Mouse (Mus musculus) liver (tissue): ENCODE results near the gene Fbxo30.
A peak's percentile ranks its signal among the peaks of the same experiment; 100 is the strongest.

Experiments used
- DNase-seq: peaks from one replicate; pipeline ENCODE4 v3.0.0-alpha.2; 2020; ENCODE audit warnings: mixed read lengths

The Fbxo30 gene

DNA sequence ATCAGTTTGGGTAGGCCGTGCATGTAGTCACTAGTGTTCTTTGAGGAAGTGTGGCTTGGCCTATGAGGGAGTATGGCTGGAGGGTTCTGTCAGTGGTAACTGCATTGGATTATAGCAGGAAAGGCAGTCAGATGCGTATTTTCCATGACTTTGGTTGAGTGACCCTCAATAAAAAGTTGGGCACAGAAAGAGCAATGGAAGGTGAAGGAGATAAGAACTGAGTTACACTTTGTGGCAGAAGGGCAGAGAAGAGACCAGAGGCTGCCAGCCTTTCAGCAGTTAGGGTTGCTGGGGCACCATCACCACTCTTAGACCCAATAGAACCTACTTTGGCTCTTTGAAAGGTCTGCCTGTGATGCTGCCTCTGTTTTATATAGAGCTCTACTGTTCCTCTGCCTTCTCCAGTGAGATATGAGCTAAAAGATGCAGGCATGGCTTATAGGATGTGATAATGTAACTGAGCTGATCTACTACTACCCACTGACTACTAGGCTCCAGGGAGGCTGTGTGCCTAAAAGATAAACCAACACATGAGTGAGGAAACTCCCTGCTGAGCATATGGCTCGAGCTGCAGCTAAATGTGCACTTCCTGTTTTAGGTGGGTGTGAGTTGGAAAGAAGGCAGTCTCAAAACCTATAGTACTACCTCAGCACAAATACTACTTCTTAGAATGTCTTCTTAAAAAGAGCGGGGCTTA, 42.2 kb downstream of the Fbxo30 start:
- DNase-seq: peak; percentile 68

DNA sequence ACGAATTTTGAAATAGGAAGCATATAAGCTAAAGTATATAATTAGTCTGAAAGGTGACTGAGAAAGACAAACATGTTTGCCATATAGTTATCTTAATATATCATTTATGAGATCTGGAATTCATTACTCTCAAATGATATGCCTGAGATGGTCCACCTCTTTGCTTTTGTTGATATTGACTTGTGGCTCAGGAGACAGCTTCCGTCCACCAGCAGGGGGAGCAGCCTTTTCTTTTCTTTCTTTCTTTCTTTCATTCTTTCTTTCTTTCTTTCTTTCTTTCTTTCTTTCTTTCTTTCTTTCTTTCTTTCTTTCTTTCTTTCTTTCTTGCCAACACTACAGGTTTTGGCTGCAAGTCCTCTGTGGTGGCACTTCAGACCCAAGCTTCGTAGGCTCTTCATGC, 45.4 kb downstream of the Fbxo30 start:
- peak; percentile 19 for DNase-seq

DNA sequence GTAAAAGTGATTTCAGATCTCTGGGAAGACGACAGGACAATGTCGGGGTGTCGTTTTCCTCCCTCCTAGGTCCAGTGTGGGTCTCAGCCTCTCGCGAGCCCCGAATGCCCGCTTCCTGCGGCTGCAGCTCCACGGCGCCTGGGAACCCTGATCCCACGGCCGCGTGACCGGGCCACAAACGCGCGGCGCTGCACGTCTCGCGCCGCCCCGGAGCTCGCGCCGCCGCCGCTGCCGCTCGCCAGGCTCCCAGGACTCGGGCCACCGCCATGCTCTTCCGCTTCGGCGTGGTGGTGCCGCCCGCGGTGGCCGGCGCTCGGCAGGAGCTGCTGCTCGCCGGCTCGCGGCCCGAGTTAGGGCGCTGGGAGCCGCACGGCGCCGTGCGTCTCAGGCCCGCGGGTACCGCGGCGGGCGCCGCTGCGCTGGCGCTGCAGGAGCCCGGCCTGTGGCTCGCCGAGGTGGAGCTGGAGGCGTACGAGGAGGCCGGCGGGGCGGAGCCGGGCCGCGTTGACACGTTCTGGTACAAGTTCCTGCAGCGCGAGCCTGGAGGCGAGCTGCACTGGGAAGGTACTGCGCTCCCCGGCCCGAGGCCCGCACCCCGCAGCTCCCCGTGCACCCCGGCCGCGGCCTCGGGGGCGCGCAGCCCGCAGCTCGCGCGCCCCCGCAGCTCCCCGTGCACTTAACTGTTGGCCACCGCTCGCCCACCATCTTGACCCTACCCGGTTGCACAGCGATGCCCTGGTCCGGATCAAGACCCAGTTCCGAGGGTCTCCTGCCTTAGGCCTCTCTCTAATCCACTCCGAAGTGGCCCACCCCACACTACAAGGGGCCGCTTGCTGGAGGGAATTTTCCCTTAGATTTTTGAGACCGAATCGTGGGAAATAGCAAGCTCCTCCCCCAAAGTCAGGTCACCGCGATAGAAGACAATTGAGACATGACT, 62.3 kb downstream of the Fbxo30 start, which contains the start of gene Epm2a:
Epm2a (plus strand) TSS at position 200 of the 937 bp plus-strand sequence.
- peak; percentile 87 for DNase-seq

DNA sequence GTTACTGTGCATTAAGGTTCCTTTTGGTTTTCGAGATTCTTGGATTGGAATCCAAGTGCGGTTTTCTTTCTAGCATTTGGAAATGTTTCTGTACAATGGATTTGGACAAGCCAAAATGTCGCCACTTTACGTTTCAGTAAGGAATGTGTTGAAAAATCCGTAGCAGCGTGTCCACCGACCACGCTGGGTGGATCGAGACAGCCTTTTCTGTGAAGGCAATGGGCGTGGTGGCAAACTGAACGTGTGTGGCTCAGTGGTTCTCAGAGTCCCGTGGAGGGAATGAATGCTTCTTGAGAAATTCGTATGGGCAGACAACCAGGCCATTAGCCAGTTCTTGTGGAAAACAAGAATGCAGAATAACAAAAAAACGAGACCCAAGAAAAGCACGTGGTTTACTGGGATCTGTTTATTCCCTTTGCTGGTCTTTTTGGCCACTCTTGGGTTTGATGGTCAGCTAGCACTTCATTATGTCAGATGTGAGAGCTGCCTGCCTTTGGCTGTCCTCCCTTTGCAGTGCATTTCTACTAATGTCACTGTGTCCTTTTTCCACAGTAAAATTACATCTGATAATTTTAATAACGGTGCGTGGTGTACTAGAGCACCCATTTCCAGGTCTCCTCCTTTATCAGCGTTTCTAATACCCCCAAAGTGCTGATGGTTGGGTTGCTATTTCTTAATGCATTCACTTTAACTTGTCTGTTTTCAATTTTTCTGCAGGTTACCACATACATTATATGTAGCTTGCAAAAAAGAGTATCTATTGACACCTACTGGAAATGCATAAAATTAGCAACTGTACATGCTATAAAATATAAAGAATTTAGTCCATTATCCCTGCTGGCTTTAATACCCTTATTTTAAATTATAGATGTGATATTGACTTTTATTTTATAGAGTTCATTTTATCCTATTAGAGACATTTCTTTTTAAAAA, 63.7 kb downstream of the Fbxo30 start:
- DNase-seq: no peak
